Mouse (Mus musculus): ENCODE data around the gene Glo1.

GRCm38 (mm10) chr17:30606634-30607081, 20.0 kb downstream of the Glo1 start:
- TF ChIP-seq CTCF (IDR thresholded peaks at IDR 0.05; ENCODE audit: low read depth): no peak
- TF ChIP-seq EP300 (IDR thresholded peaks at IDR 0.05; ENCODE audit: low read depth): no peak
